Mouse (Mus musculus) brain, embryonic 14.5 days (tissue): ENCODE measurements at regions not wholly inside any gene's neighbourhood (a gene's known extent, or its start where the extent isn't known, plus 50 kb on each side); places are given as distances from the start of the nearest gene placed in this dataset.

ENCODE experiments used
- DNase-seq: peaks from one replicate; pipeline ENCODE4 v3.0.0-alpha.2; 2011; ENCODE audit warnings: low read depth
- CTCF ChIP-seq: fragments of 200-500 bp; IDR thresholded peaks from 2 replicates; pipeline ENCODE4 v1.5.1; 2012; ENCODE audit warnings: inconsistent platforms, mild to moderate bottlenecking, moderate library complexity, borderline replicate concordance; ENCODE audit not compliant: insufficient read depth, insufficient read length; ENCODE audit errors: extremely low read depth
- POLR2A ChIP-seq: fragments of 200-500 bp; IDR thresholded peaks from 2 replicates; pipeline ENCODE4 v1.6.1; 2012; ENCODE audit warnings: mild to moderate bottlenecking, inconsistent platforms, borderline replicate concordance; ENCODE audit not compliant: poor library complexity, insufficient read depth, insufficient read length, severe bottlenecking; ENCODE audit errors: extremely low read depth

DNA sequence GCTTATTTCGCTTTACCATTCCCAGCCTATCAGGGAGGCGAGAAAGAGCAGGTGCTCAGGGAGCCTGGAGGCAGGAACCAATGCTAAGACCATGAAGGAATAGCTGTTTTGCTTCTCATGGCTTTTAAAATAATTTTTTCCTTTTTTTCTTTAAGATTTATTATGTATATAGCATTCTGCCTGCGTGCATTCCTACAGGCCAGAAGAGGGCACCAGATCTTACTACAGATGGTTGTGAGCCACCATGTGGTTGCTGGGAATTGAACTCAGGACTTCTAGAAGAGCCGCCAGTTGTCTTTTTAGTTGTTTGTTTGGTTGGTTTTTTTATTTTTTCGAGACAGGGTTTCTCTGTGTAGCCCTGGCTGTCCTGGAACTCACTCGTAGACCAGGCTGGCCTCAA, 113.6 kb upstream of the Armc2 start:
- DNase-seq: no peak
- TF ChIP-seq POLR2A (no peak), CTCF (no peak)

DNA sequence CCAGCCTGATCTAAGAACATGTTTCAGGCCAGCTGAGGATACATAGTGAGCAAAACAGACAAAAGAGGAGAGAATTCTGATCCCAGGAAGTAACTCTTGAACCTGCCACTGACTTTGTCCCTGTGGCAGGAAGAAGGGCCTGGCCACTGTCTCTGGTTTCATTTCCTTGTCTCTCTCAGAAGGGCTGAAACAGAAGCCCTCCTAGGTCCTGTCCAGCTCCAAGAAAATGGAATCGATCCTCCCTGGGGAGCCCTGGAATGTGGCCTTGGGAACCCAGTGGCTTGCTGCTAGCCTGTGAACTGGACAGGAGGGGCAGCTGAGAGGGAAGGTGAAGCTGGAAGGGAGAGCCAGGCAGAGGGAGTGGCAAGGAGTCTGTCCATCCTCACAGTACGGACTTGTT, 113.1 kb upstream of the Armc2 start:
- no peak for DNase-seq
- TF ChIP-seq CTCF (no peak), POLR2A (no peak)

DNA sequence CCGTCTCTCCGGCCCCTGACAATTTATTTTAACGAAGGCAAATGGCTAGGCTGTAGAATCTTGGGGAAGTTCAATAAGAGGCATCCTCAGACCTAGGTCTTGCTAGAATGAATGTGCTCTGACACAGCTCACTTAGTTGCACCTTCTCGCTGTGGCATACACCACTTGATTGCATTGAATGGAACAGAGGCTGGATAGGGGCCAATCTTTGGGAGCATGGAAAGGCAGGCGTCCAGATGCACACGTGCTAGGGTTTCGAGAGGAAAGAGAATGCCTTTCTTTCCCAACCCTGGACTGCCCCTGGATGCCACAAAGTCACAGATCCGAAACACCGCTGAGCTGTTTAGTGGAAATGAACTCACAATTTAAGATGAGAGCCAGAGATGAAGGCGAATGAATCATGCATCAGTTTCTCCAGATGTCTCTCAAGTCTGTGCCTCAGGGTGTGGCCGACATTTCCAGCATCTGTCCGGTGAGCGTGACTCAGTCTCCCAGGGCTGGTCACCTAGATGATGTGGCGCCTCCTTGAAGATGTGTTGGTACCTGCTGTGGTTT, 109.7 kb upstream of the Armc2 start:
- DNase-seq: peak; percentile 8

DNA sequence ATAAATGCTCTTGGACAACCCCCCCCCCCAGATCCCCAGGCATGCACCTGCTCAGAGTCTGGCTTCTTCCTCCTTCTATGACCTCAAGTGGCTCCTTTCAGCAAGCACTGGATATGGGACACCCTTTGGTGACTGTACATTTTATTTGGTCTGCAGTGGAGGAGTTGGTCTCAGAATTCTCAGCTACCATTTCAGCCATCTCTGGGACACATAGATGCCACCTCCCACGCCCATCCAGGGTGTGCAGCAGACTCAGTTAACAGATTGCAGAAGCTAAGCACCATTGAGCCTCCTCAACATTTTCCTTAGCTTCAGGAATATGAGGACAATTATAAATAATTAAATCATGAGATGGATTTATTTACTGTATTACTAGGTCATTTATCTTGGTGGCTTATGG, 108.6 kb upstream of the Armc2 start:
- TF ChIP-seq CTCF (no peak), POLR2A (no peak)
- DNase-seq: no peak

More for the DNA sequence above, 109.7 kb upstream of the Armc2 start:
- TF ChIP-seq CTCF (no peak), POLR2A (no peak)

DNA sequence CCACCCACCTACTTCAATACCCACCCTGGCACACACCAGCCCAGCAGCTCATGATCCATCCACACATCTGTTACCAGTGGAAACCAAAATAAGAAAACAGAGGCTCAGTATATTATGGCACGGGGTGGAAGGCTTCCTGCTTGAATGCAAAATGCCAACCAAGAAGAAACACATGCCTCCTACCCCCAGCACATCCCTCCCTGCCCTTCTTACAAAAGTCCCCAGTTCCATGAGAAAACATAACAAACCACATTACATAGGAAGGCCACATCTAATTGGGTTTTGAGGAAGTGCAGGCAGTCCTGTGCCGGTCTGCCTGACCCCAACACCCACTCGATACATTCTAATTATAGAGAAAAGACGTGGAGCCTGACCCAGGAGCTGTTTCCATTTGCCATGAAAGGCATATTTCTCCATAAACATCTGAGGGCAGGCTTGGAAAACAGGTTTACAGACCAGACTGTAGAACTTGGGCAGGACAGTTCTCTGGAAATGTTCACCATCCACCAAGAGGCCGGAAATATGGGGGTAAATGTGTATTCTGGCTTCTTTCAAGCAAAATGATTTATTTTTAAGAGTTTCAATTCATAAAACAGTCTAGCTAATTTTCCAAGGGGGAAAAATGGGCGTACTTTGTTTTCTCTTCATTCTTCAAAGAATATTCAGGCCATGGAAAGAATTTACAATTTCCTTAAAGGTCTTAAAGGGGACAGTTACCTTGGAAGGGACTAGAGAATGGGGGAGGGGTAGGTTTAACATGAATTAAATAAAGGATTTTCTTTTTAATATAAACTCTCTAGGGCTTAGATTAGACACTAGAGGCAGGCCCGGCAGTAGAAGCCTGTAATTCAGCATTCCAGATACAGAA, 104.8 kb upstream of the Armc2 start:
- no peak for DNase-seq
- TF ChIP-seq CTCF (no peak), POLR2A (no peak)

DNA sequence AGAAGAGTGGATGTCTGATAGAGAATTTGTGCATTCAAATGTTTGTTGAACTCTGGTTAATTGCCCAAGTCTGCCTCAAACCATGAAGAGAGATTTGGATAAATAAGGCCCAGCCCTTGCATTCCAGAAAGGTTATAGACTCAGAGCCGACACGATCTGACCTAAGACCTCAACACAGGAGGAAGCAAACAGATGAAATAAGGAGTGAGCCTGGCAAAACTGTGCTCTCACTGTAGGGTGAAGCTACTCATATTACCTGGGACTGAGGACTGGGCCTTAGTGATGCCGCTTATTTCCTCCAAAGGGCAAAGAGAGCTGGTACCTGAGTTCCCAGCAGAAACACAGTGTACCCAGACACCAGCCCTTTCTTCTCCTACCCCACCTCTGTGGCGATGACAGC, 103.7 kb upstream of the Armc2 start:
- no peak for TF ChIP-seq POLR2A
- TF ChIP-seq CTCF: no peak
- DNase-seq: no peak

DNA sequence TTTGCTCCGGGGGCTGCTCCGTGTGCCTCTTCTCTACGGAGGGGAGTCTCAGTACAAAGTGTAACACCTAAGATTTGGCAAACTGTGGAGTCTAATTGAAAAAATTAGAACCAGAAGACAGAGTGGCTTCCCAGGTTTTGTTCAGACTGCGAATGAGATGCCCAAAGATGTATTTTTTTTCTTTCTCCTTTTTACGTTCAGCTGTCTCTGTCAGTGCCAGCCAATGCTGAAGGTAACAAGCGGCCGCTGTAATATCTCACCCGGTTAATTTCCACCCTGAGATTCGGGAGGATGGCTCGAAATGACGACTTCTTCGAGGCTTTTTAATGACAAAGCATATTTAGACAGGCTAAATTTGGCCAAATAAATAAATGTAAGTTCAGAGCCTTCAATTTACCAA, 101.1 kb upstream of the Armc2 start:
- TF ChIP-seq CTCF: no peak
- no peak for TF ChIP-seq POLR2A
- no peak for DNase-seq

DNA sequence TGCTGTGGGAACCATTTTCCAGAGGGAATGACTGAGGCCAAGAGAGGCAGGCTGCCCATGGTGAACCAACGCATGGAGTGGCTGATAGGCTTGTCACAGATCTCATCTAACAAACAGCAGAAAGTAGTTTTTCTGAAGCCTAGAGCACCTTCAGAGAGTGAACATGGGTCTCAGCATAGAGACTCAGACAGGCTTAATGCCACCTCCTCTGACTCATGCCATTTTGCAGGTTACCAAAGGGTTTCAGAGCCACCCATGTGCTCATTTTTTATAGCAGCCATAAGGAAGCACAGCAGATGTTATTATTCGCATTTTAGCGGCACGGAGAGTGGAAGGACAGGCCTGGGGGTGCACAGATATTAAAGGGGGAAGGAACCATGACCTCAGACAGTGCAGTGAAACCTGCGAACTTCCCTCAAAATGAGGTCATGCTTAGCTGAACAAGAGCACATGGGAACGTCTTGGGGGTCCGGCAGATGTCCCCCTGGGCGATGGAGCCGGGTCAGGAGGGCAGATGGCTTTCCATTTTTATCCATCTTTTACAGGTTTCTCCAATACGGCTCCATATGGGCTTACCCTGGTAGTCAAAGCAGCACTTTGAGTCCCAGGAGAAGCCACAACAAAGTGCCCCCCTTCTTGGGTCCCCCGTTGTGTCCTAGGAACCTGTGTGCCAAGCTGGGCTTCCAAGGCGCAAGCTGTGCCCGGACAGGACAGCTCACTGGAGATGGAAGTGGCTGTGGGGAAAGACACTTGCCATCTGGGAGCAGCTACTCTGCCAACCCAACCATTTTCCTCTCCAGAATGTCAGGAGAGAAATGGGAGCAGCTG, 100.3 kb upstream of the Armc2 start:
- peak; percentile 57 for DNase-seq
- TF ChIP-seq POLR2A (no peak), CTCF (no peak)

DNA sequence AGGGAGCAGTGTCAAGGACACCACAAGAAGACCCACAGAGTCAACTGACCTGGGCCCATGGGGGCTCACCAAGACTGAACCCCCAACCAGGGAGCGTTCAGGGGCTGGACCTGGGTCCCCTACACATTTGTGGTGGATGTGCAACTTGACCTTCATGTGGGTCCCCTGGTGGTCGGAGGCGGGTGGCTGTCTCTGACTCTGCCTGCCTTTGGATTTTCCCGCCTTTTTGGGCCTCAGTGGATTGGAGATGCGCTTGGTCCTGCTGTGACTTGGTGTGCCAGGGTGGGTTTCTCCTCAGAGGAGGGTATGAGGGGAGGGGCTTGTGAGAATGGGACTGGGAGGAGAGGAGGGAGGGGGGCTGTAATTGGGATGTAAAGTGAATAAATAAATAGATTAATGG, 99.3 kb upstream of the Armc2 start:
- TF ChIP-seq POLR2A (no peak), CTCF (no peak)
- no peak for DNase-seq

DNA sequence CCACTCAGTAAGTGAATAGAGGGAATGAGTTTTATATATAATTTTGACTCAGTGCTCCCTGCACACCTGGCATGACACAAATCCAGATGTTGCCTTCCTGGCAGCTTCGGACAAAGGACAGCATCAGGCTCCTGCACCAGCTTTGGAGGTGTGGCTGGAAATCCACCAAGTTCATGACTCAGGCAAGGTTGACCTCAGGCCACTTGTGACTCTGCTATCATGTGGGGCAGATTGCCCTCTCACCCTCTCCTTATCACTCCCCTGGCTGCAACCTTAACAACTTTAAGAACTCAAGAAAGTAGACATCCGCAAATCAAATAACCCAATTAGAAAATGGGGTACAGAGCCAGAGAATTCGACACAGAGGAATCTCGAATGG, 97.7 kb upstream of the Armc2 start:
- DNase-seq: no peak
- TF ChIP-seq CTCF (no peak), POLR2A (no peak)

DNA sequence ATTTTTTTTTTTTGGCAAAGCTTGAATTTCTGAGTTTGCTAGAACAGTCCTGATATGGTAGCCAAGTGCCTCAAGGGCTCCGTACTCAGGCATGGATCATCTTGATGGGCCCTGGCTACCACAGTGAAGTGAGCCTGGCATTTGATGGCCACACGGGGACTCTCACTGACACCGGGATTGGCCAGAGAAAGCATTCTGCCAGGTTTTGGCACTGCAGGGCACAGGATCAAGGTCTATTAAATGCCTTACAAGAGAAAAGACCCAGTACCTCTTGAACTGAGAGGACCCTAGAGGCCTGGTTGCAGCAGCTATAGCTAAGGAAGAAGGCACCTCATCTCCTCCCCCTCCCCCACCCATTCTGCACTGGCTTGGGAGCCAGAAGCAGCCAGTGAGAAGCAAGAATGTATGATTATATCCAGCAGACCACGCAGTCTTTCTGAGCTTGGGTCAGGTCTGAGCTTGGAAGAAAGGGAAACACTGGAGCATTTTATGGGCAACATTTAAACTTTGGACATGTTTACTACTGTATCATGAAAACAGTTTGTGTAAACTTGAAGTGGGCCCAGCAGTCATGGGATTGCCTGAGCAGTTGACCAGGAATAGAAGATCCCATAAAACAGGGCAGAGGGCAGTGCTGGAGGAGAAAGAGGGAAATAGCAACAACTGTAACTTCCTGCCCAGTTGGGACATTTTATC, 97.1 kb upstream of the Armc2 start:
- no peak for DNase-seq
- TF ChIP-seq CTCF (no peak), POLR2A (no peak)

DNA sequence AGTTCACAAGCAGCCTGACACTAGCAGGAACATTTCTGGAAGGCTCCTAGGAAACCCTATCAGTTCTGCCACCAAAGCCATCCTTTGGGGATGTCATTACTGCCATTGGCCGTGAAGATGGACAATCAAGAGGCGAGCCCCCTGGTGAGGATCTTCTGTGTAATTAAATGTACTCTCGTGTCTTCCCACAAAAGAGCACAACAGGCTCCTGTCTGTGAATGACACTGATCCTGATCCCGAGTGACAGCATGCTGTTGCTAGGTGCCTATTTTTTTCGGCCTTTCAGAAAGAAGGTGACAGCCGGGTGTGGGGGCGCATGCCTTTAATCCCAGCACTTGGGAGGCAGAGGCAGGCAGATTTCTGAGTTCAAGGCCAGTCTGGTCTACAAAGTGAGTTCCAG, 92.5 kb upstream of the Armc2 start:
- TF ChIP-seq POLR2A (no peak), CTCF (no peak)
- DNase-seq: peak; percentile 29
